Mouse (Mus musculus) small intestine, adult 2 months (tissue): ENCODE measurements around the gene Trpm1.

Source experiments
- CTCF ChIP-seq: fragments of 200-500 bp; IDR thresholded peaks from 2 replicates; pipeline ENCODE4 v1.5.1; 2012; ENCODE audit warnings: low read depth, mild to moderate bottlenecking, control low read depth, inconsistent platforms, low read length, moderate library complexity, mixed read lengths; ENCODE audit not compliant: insufficient replicate concordance, insufficient read length; ENCODE audit errors: extremely low read depth
- POLR2A ChIP-seq: fragments of 200-500 bp; IDR thresholded peaks from 2 replicates; pipeline ENCODE4 v1.6.1; 2012; ENCODE audit warnings: low read depth, mild to moderate bottlenecking, control low read depth, inconsistent platforms, low read length, moderate library complexity

GRCm38 (mm10) chr7:64156918-64157690, 3.5 kb downstream of the Trpm1 start:
- TF ChIP-seq CTCF: no peak
- TF ChIP-seq POLR2A: no peak
